Mouse (Mus musculus) small intestine, adult 2 months (tissue): ENCODE data around the gene Lrch3.

Experiments used
- CTCF ChIP-seq: fragments of 200-500 bp; IDR thresholded peaks from 2 replicates; pipeline ENCODE4 v1.5.1; 2012; ENCODE audit warnings: low read depth, mild to moderate bottlenecking, control low read depth, inconsistent platforms, low read length, moderate library complexity, mixed read lengths; ENCODE audit not compliant: insufficient replicate concordance, insufficient read length; ENCODE audit errors: extremely low read depth
- POLR2A ChIP-seq: fragments of 200-500 bp; IDR thresholded peaks from 2 replicates; pipeline ENCODE4 v1.6.1; 2012; ENCODE audit warnings: low read depth, mild to moderate bottlenecking, control low read depth, inconsistent platforms, low read length, moderate library complexity

DNA sequence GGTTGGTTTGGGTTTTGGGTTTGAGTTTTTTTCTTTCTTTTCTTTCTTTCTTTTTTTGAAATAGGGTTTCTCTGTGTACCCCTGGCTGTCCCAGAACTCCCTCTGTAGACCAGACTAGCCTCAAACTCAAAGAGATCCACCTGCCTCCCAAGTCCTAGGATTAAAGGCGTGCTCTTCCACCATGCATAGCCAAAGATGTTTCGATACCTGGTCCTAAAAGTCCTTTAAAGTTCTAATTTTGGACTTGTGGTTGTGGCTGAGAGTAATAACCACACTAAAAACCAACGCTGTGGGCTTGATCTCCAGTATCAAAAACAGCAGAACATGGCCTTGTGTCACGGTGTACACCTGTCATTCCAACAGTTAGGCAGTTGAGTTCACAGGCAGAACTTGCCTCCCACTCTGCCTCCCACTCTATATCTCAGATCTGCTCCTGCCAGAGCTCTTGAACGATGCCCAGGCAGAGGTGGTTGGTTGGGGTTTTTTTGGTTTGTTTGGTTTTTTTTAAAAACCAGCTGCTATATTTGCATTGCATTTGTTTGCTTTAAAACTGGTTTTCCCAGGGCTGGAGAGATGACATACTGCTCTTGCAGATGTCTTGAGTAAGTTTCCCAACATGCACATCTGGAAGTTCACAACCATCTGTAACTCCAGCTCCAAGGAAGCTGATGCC lies 103.9 kb downstream of the Lrch3 start:
- TF ChIP-seq CTCF (no peak), POLR2A (no peak)
